Mouse (Mus musculus) hindbrain, postnatal 0 days (tissue): ENCODE data around the gene Lrmda. TPM values are rescaled to one million over a fixed set of nuclear protein-coding genes. Genes with fewer than 3 reads are reported as not detected.

ENCODE experiments used
- ATAC-seq: fragments of 200-750 bp; cut with Nextera tagmentation; 2 replicates; pipeline ENCODE4 v1.8.0; 2017; ENCODE audit warnings: mild to moderate bottlenecking, moderate TSS enrichment, moderate library complexity
- DNase-seq: peaks from one replicate; pipeline ENCODE4 v3.0.0-alpha.2; 2015; ENCODE audit warnings: low spot score
- H3K27ac ChIP-seq: fragments of 300-500 bp; sonication (generic); 2 replicates; pipeline ENCODE4 v1.5.1; 2014; ENCODE audit warnings: mild to moderate bottlenecking
- H3K27me3 ChIP-seq: fragments of 300-500 bp; sonication (generic); 2 replicates; pipeline ENCODE4 v1.6.1; 2014; ENCODE audit warnings: low read length, mixed read lengths; ENCODE audit not compliant: insufficient read depth
- H3K36me3 ChIP-seq: fragments of 300-500 bp; sonication (generic); 2 replicates; pipeline ENCODE4 v1.6.1; 2014; ENCODE audit warnings: low read length, mixed read lengths; ENCODE audit not compliant: insufficient read depth
- H3K4me1 ChIP-seq: fragments of 300-500 bp; sonication (generic); 2 replicates; pipeline ENCODE4 v1.6.1; 2014; ENCODE audit warnings: antibody characterized with exemption, low read length, mixed read lengths; ENCODE audit not compliant: insufficient read depth
- H3K4me2 ChIP-seq: fragments of 300-500 bp; sonication (generic); 2 replicates; pipeline ENCODE4 v1.6.1; 2014; ENCODE audit warnings: low read depth, mild to moderate bottlenecking, low read length, moderate library complexity, mixed read lengths
- H3K4me3 ChIP-seq: fragments of 300-500 bp; sonication (generic); 2 replicates; pipeline ENCODE4 v1.5.1; 2014; ENCODE audit warnings: low read length
- H3K9ac ChIP-seq: fragments of 300-500 bp; sonication (generic); replicated peaks from 2 replicates; pipeline ENCODE4 v1.6.1; 2014; ENCODE audit warnings: mild to moderate bottlenecking, low read length, moderate library complexity, mixed read lengths
- H3K9me3 ChIP-seq: fragments of 300-500 bp; sonication (generic); 2 replicates; pipeline ENCODE4 v1.6.1; 2016; ENCODE audit warnings: low read length, mixed read lengths
- CTCF ChIP-seq: IDR thresholded peaks from 2 replicates; pipeline ENCODE4 v1.5.1; 2016; ENCODE audit warnings: antibody characterized with exemption, control low read depth, low read depth
- WGBS: fragments of 180-500 bp; shearing (Covaris S2); extraction: QIAGEN DNeasy Blood & Tissue Kit; methylation state at CpG from one replicate; pipeline ENCODE4 v1.1.7; 2014; 5-methylcytosine and 5-hydroxymethylcytosine counted together
- polyA plus RNA-seq: library from polyadenylated mRNA; unstranded; fragments of >200 nt; fragmentation: Nextera tagmentation; extraction: Ambion mirVana; gene quantifications from 2 replicates; pipeline ENCODE4 v1.2.1, GENCODE M21; 2015
- total RNA-seq: library from RNA; depleted of rRNA; stranded (reverse); fragments of >200 nt; gene quantifications from 2 replicates; pipeline ENCODE4 v1.2.3, GENCODE M21; 2014

Gene Lrmda
- total and polyA plus RNA-seq, 2 experiments from 2014 or later, result 0.21 to 0.53 TPM

DNA sequence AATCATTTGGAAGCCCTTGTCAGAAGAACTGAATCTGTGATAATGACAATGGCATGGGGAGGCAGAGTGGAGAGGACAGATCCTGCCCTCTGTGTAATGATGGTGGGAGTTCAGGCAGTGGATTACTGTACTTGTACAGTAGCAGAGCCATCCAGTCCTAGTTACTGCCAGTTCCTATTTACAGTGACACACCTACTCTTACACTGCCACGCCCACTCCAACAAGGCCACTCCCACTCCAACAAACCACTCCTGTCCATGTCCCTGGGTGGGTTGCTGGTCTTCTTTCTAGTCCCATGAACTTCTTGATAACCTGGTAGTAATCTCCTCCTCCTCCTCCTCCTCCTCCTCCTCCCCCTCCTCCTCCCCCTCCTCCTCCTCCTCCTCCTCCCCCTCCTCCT is 16.3 kb upstream of the Lrmda start:
- Histone ChIP-seq H3K9ac (no peak overlapping the region), H3K27ac (no peak overlapping the region), H3K4me2 (no peak overlapping the region), H3K4me3 (no peak overlapping the region), H3K9me3 (no peaks in the 10 kb centered on the region), H3K27me3 (no peaks in the 10 kb centered on the region), H3K4me1 (no peaks in the 10 kb centered on the region), H3K36me3 (no peaks in the 10 kb centered on the region)
- WGBS, result 89% methylated on average over 1 of the region's 1 CpGs
- no peak for TF ChIP-seq CTCF
- ATAC-seq, result no peak
- DNase-seq, result no peak

DNA sequence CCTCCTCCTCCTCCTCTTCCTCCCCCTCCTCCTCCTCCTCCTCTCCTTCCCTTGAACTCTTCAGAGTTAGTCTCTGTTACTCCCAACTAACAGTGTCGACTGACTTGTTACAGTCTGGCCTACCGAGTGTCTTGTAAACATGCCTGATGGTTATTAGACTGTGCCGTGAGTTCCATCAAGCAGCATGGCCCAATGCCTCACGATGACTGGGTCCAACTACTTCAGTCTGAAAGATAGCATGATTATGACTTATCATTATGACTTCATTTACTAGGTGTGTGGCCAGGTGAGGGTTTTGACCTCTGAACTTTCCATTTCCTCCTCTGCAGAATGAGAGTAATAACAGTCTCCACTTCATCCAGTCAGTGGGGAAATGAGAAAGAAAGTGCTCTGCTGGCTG is 15.9 kb upstream of the Lrmda start:
- TF ChIP-seq CTCF, result no peak
- no peak for DNase-seq
- no peaks in the 10 kb centered on the region for H3K27me3 ChIP-seq
- no peaks in the 10 kb centered on the region for H3K36me3 ChIP-seq
- H3K9ac ChIP-seq, result no peak overlapping the region
- H3K4me2 ChIP-seq, result no peak overlapping the region
- 89% methylated on average over 4 of the region's 4 CpGs for WGBS
- no peaks in the 10 kb centered on the region for H3K4me1 ChIP-seq
- no peaks in the 10 kb centered on the region for H3K9me3 ChIP-seq
- ATAC-seq, result no peak
- H3K4me3 ChIP-seq, result no peak overlapping the region
- H3K27ac ChIP-seq, result no peak overlapping the region

GRCm38 (mm10) chr14:22004943-22005342 is 14.6 kb upstream of the Lrmda start:
- H3K27ac ChIP-seq, result no peak overlapping the region
- TF ChIP-seq CTCF, result no peak
- no peak for ATAC-seq
- H3K4me2 ChIP-seq, result no peak overlapping the region
- 30% methylated on average over 4 of the region's 4 CpGs for WGBS
- H3K4me3 ChIP-seq, result no peak overlapping the region
- H3K9ac ChIP-seq, result no peak overlapping the region
- no peak for DNase-seq
- H3K4me1 ChIP-seq, result no peaks in the 10 kb centered on the region
- H3K27me3 ChIP-seq, result no peaks in the 10 kb centered on the region
- H3K36me3 ChIP-seq, result no peaks in the 10 kb centered on the region
- H3K9me3 ChIP-seq, result no peaks in the 10 kb centered on the region

GRCm38 (mm10) chr14:22007006-22007405 is 12.5 kb upstream of the Lrmda start:
- WGBS, result 85% methylated on average over 6 of the region's 6 CpGs
- no peak for TF ChIP-seq CTCF
- H3K27ac ChIP-seq, result no peak overlapping the region
- H3K36me3 ChIP-seq, result no peaks in the 10 kb centered on the region
- H3K9me3 ChIP-seq, result no peaks in the 10 kb centered on the region
- no peaks in the 10 kb centered on the region for H3K27me3 ChIP-seq
- no peak for DNase-seq
- no peak for ATAC-seq
- no peak overlapping the region for H3K4me3 ChIP-seq
- no peaks in the 10 kb centered on the region for H3K4me1 ChIP-seq
- no peak overlapping the region for H3K4me2 ChIP-seq
- H3K9ac ChIP-seq, result no peak overlapping the region

- no peak for ATAC-seq
- H3K36me3 ChIP-seq, result no peaks in the 10 kb centered on the region
- no peak overlapping the region for H3K27ac ChIP-seq
- no peak for DNase-seq
- WGBS, result 92% methylated on average over 5 of the region's 5 CpGs
- no peak overlapping the region for H3K4me2 ChIP-seq
- H3K9ac ChIP-seq, result no peak overlapping the region
- H3K27me3 ChIP-seq, result no peaks in the 10 kb centered on the region
- H3K4me3 ChIP-seq, result no peak overlapping the region
- H3K9me3 ChIP-seq, result no peaks in the 10 kb centered on the region
- H3K4me1 ChIP-seq, result no peaks in the 10 kb centered on the region
- no peak for TF ChIP-seq CTCF
Measured at GRCm38 (mm10) chr14:22014315-22014714, 5.2 kb upstream of the Lrmda start.

DNA sequence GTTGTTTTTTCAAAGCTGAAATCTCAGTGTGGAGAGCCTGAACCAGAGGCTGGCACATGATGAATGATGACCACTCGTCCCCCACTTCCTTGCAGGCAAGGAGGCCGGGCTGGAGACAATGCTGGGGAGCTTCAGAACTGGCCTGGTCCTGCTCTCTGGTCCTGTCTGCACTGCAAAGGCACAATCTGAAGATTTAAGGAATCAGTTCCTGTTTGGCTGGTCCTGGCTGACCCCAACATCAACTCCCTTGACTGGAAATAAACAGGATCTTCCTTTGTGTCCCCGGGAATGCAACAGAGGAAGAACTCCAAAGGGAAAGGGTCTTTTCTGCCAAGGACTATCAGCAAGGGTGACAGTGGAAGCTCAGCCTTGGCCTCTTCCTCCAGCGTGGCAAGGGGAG is 4.7 kb upstream of the Lrmda start:
- WGBS, result 65% methylated on average over 4 of the region's 4 CpGs
- Histone ChIP-seq H3K4me2 (no peak overlapping the region), H3K9me3 (no peaks in the 10 kb centered on the region), H3K27me3 (0 out of 2 replicates have a peak, but pooled peaks cover 1% of the 10 kb centered on the region), H3K27ac (no peak overlapping the region), H3K4me3 (no peak overlapping the region), H3K4me1 (0 out of 2 replicates have a peak, but pooled peaks cover 2% of the 10 kb centered on the region), H3K9ac (no peak overlapping the region), H3K36me3 (no peaks in the 10 kb centered on the region)
- ATAC-seq, result no peak
- TF ChIP-seq CTCF, result no peak
- DNase-seq, result no peak

- TF ChIP-seq CTCF, result no peak
- H3K4me1 ChIP-seq, result 0 out of 2 replicates have a peak, but pooled peaks cover 3% of the 10 kb centered on the region
- H3K9me3 ChIP-seq, result no peaks in the 10 kb centered on the region
- H3K4me2 ChIP-seq, result no peak overlapping the region
- DNase-seq, result no peak
- 0 out of 2 replicates have a peak, but pooled peaks cover 3% of the 10 kb centered on the region for H3K27me3 ChIP-seq
- H3K9ac ChIP-seq, result no peak overlapping the region
- 48% methylated on average over 5 of the region's 5 CpGs for WGBS
- ATAC-seq, result no peak
- no peaks in the 10 kb centered on the region for H3K36me3 ChIP-seq
- no peak overlapping the region for H3K27ac ChIP-seq
- no peak overlapping the region for H3K4me3 ChIP-seq
Measured at GRCm38 (mm10) chr14:22017011-22017410, 2.5 kb upstream of the Lrmda start.
